Mouse (Mus musculus): Measurements from ENCODE around the gene Gm20388.

GRCm38 (mm10) chr8:123446799-123447198 lies 3536.2 kb downstream of the Gm20388 start:
- TF ChIP-seq MAFK (IDR thresholded peaks at IDR 0.05; ENCODE audit: insufficient read depth, low read depth, low read length), result no peak
- no peak for TF ChIP-seq ZNF384 (IDR thresholded peaks at IDR 0.05; ENCODE audit: low read depth, low read length)
- TF ChIP-seq ZC3H11A (IDR thresholded peaks at IDR 0.05; ENCODE audit: borderline replicate concordance, low read depth, low read length), result no peak
- no peak for TF ChIP-seq HCFC1 (IDR thresholded peaks at IDR 0.05; ENCODE audit: borderline replicate concordance, insufficient read depth, low read length)
- no peak for TF ChIP-seq CHD2 (IDR thresholded peaks at IDR 0.05; ENCODE audit: low read depth, low read length)
